ENCODE assay signal across 8 mouse cellular contexts in genomic region chr5:145116916-145117315, GRCm38 (mm10). TPM values are rescaled to one million over a fixed set of nuclear protein-coding genes. Genes with fewer than 3 reads are reported as not detected.
DNase-seq lines count a peak whose midpoint lies in the region; ATAC-seq and TF ChIP-seq lines count a peak whose summit lies in the region.

No protein-coding gene starts in this region.

- H3K4me2 ChIP-seq in midbrain, embryonic 15.5 days = no peak overlapping the region
- peak overlapping the region; percentile 46 for H3K4me2 ChIP-seq in lung, embryonic 15.5 days

- peaks cover 32% of the 10 kb centered on the region for H3K27me3 ChIP-seq in midbrain, embryonic 10.5 days (ENCODE audit: low read depth, poor library complexity, severe bottlenecking)
- peaks cover 14% of the 10 kb centered on the region for H3K27me3 ChIP-seq in midbrain, embryonic 15.5 days (replicated peaks)
- H3K27me3 ChIP-seq in lung, embryonic 15.5 days = no peaks in the 10 kb centered on the region

- no peak overlapping the region for H3K4me3 ChIP-seq in midbrain, embryonic 10.5 days
- no peak overlapping the region for H3K4me3 ChIP-seq in midbrain, embryonic 15.5 days
- peak overlapping the region; percentile 90 for H3K4me3 ChIP-seq in gastrocnemius, adult 2 months
- peak overlapping the region; percentile 8; the same call in 1 of the 2 replicates for H3K4me3 ChIP-seq in lung, embryonic 15.5 days

- H3K36me3 ChIP-seq in midbrain, embryonic 10.5 days = no peaks in the 10 kb centered on the region
- H3K36me3 ChIP-seq in midbrain, embryonic 15.5 days (replicated peaks) = no peaks in the 10 kb centered on the region
- H3K36me3 ChIP-seq in lung, embryonic 15.5 days = no peaks in the 10 kb centered on the region

- DNase-seq in midbrain, embryonic 10.5 days (ENCODE audit: low spot score) = peak; percentile 48
- DNase-seq in adrenal gland, postnatal 10 days = peak; percentile 87
- peak; percentile 80 for DNase-seq in gastrocnemius, adult 2 months
- peak; percentile 70 for DNase-seq in kidney, adult 18-20 months
- peak; percentile 40 for DNase-seq in skeletal muscle tissue, adult 2 months (ENCODE audit: low read depth, low spot score)
- no peak for DNase-seq in Muller cell, postnatal 12 days (ENCODE audit: inconsistent ontology term)

- H3K9me3 ChIP-seq in midbrain, embryonic 10.5 days (replicated peaks) = peaks cover 7% of the 10 kb centered on the region; the same call in 1 of the 2 replicates
- no peaks in the 10 kb centered on the region for H3K9me3 ChIP-seq in midbrain, embryonic 15.5 days
- H3K9me3 ChIP-seq in lung, embryonic 15.5 days = 0 out of 2 replicates have a peak, but pooled peaks cover 4% of the 10 kb centered on the region

- intact Hi-C loops in gastrocnemius, adult 2 months (cut with DNase I) = no loop called here

- no peak overlapping the region for H3K27ac ChIP-seq in midbrain, embryonic 10.5 days (replicated peaks)
- no peak overlapping the region for H3K27ac ChIP-seq in midbrain, embryonic 15.5 days
- H3K27ac ChIP-seq in gastrocnemius, adult 2 months = peak overlapping the region; percentile 94
- peak overlapping the region; percentile 88 for H3K27ac ChIP-seq in lung, embryonic 15.5 days

- WGBS in midbrain, embryonic 10.5 days = 41% methylated on average over 10 of the region's 10 CpGs
- WGBS in midbrain, embryonic 15.5 days = 36% methylated on average over 10 of the region's 10 CpGs
- 41% methylated on average over 10 of the region's 10 CpGs for WGBS in lung, embryonic 15.5 days

- no peak overlapping the region for H3K9ac ChIP-seq in midbrain, embryonic 15.5 days
- no peak overlapping the region for H3K9ac ChIP-seq in lung, embryonic 15.5 days

- ATAC-seq in midbrain, embryonic 15.5 days (replicated peaks) = no peak
- ATAC-seq in lung, embryonic 15.5 days (ENCODE audit: borderline replicate concordance, extremely low read depth, low FRiP score, low TSS enrichment) = 0 out of 2 replicates have a peak, but pooled peaks have one; percentile 15

- peak; percentile 71 for TF ChIP-seq CTCF in gastrocnemius, adult 2 months (IDR thresholded peaks at IDR 0.05)

- H3K4me1 ChIP-seq in midbrain, embryonic 10.5 days = peaks cover 14% of the 10 kb centered on the region
- peaks cover 5% of the 10 kb centered on the region for H3K4me1 ChIP-seq in midbrain, embryonic 15.5 days
- H3K4me1 ChIP-seq in lung, embryonic 15.5 days = peaks cover 41% of the 10 kb centered on the region

RNA-seq across cellular contexts. Expression of gene Arpc1b, which starts 2.9 kb away (rescaled TPM):
- 105 and 109 TPM in 2 replicates for polyA plus RNA-seq in midbrain, embryonic 10.5 days (2016; fragmentation: Nextera tagmentation; extraction: Ambion mirVana)
- polyA plus RNA-seq in midbrain, embryonic 15.5 days (2015; fragmentation: Nextera tagmentation; extraction: Ambion mirVana) = 59.5 and 73.1 TPM in 2 replicates
- 100 to 1,000 TPM; 212 to 226 TPM for total RNA-seq in adrenal gland, postnatal 10 days (2021)
- 10 to 100 TPM; 20.1 to 29.9 TPM for total RNA-seq in gastrocnemius, adult 2 months (2021)
- 359 and 378 TPM in 2 replicates for polyA plus RNA-seq in lung, embryonic 15.5 days (2015; fragmentation: Nextera tagmentation; extraction: Ambion mirVana)

RNA-seq across cellular contexts. Expression of gene Pdap1, which starts 23.1 kb away (rescaled TPM):
- 128 and 134 TPM in 2 replicates for polyA plus RNA-seq in midbrain, embryonic 10.5 days (2016; fragmentation: Nextera tagmentation; extraction: Ambion mirVana)
- polyA plus RNA-seq in midbrain, embryonic 15.5 days (2015; fragmentation: Nextera tagmentation; extraction: Ambion mirVana) = 102 and 117 TPM in 2 replicates
- total RNA-seq in adrenal gland, postnatal 10 days (2021) = 10 to 100 TPM; 74.5 to 80.9 TPM
- total RNA-seq in gastrocnemius, adult 2 months (2021) = 10 to 100 TPM; 47.9 to 56.9 TPM
- 79.2 and 81.1 TPM in 2 replicates for polyA plus RNA-seq in lung, embryonic 15.5 days (2015; fragmentation: Nextera tagmentation; extraction: Ambion mirVana)

RNA-seq across cellular contexts. Expression of gene Bud31, which starts 23.2 kb away (rescaled TPM):
- 234 and 244 TPM in 2 replicates for polyA plus RNA-seq in midbrain, embryonic 10.5 days (2016; fragmentation: Nextera tagmentation; extraction: Ambion mirVana)
- 175 and 176 TPM in 2 replicates for polyA plus RNA-seq in midbrain, embryonic 15.5 days (2015; fragmentation: Nextera tagmentation; extraction: Ambion mirVana)
- total RNA-seq in adrenal gland, postnatal 10 days (2021) = 100 to 1,000 TPM in 1 of 2 experiments, 10 to 100 TPM in 1; 97.3 to 102 TPM
- 10 to 100 TPM; 49.1 to 57.4 TPM for total RNA-seq in gastrocnemius, adult 2 months (2021)
- 187 and 190 TPM in 2 replicates for polyA plus RNA-seq in lung, embryonic 15.5 days (2015; fragmentation: Nextera tagmentation; extraction: Ambion mirVana)

RNA-seq across cellular contexts. Expression of gene Kpna7, which starts 33.1 kb away (rescaled TPM):
- polyA plus RNA-seq in midbrain, embryonic 10.5 days (2016; fragmentation: Nextera tagmentation; extraction: Ambion mirVana) = not detected in 2 replicates
- polyA plus RNA-seq in midbrain, embryonic 15.5 days (2015; fragmentation: Nextera tagmentation; extraction: Ambion mirVana) = not detected in 2 replicates
- total RNA-seq in adrenal gland, postnatal 10 days (2021) = not detected
- total RNA-seq in gastrocnemius, adult 2 months (2021) = not detected
- not detected in 2 replicates for polyA plus RNA-seq in lung, embryonic 15.5 days (2015; fragmentation: Nextera tagmentation; extraction: Ambion mirVana)

RNA-seq across cellular contexts. Expression of gene Arpc1a, which starts 33.3 kb away (rescaled TPM):
- polyA plus RNA-seq in midbrain, embryonic 10.5 days (2016; fragmentation: Nextera tagmentation; extraction: Ambion mirVana) = 133 and 149 TPM in 2 replicates
- 251 and 263 TPM in 2 replicates for polyA plus RNA-seq in midbrain, embryonic 15.5 days (2015; fragmentation: Nextera tagmentation; extraction: Ambion mirVana)
- total RNA-seq in adrenal gland, postnatal 10 days (2021) = 100 to 1,000 TPM; 102 to 106 TPM
- total RNA-seq in gastrocnemius, adult 2 months (2021) = 10 to 100 TPM; 23.8 to 30.3 TPM
- 146 and 150 TPM in 2 replicates for polyA plus RNA-seq in lung, embryonic 15.5 days (2015; fragmentation: Nextera tagmentation; extraction: Ambion mirVana)

Comparison
In these comparisons a context has a peak if more than half of its experiments do, and no peak if none do; other contexts are left out.
1. H3K27ac ChIP-seq: peak in gastrocnemius, adult 2 months (single experiment) and lung, embryonic 15.5 days (single experiment); none in midbrain, embryonic 10.5 days (single experiment) and midbrain, embryonic 15.5 days (single experiment).
2. H3K4me3 ChIP-seq: peak in gastrocnemius, adult 2 months (single experiment) and lung, embryonic 15.5 days (single experiment); none in midbrain, embryonic 10.5 days (single experiment) and midbrain, embryonic 15.5 days (single experiment).